Mouse (Mus musculus) kidney, embryonic 14.5 days (tissue): ENCODE measurements at regions not wholly inside any gene's neighbourhood (a gene's known extent, or its start where the extent isn't known, plus 50 kb on each side); places are given as distances from the start of the nearest gene placed in this dataset.
"Not testable (repeated sequence)": the region's sequence is repeated elsewhere in the genome, so short reads cannot be mapped to it uniquely, and the experiment has no call there.

Experiments used
- ATAC-seq: fragments of 200-750 bp; cut with Nextera tagmentation; 2 replicates; pipeline ENCODE4 v1.8.0; 2017; ENCODE audit warnings: moderate number of reproducible peaks, mild to moderate bottlenecking, moderate TSS enrichment, moderate library complexity; ENCODE audit not compliant: low FRiP score, low TSS enrichment
- H3K27ac ChIP-seq: fragments of 300-500 bp; sonication (generic); 2 replicates; pipeline ENCODE4 v1.5.1; 2014; ENCODE audit warnings: low read depth, mild to moderate bottlenecking, low read length, moderate library complexity, mixed read lengths
- H3K27me3 ChIP-seq: fragments of 300-500 bp; sonication (generic); 2 replicates; pipeline ENCODE4 v1.6.1; 2014; ENCODE audit warnings: mild to moderate bottlenecking, low read length; ENCODE audit not compliant: control insufficient read depth, insufficient read depth
- H3K36me3 ChIP-seq: fragments of 300-500 bp; sonication (generic); 2 replicates; pipeline ENCODE4 v1.6.1; 2014; ENCODE audit warnings: low read length, mixed read lengths; ENCODE audit not compliant: control insufficient read depth, insufficient read depth
- H3K4me1 ChIP-seq: fragments of 300-500 bp; sonication (generic); 2 replicates; pipeline ENCODE4 v1.6.1; 2014; ENCODE audit warnings: low read length, mixed read lengths; ENCODE audit not compliant: control insufficient read depth, insufficient read depth
- H3K4me2 ChIP-seq: fragments of 300-500 bp; sonication (generic); replicated peaks from 2 replicates; pipeline ENCODE4 v1.6.1; 2014; ENCODE audit warnings: low read depth, mild to moderate bottlenecking, low read length
- H3K4me3 ChIP-seq: fragments of 300-500 bp; sonication (generic); 2 replicates; pipeline ENCODE4 v1.5.1; 2014; ENCODE audit warnings: mild to moderate bottlenecking, low read length
- H3K9ac ChIP-seq: fragments of 300-500 bp; sonication (generic); 2 replicates; pipeline ENCODE4 v1.6.1; 2014; ENCODE audit warnings: low read depth, mild to moderate bottlenecking, low read length, moderate library complexity
- H3K9me3 ChIP-seq: fragments of 300-500 bp; sonication (generic); 2 replicates; pipeline ENCODE4 v1.6.1; 2016; ENCODE audit warnings: low read length; ENCODE audit not compliant: control insufficient read depth
- WGBS: fragments of 180-500 bp; shearing (Covaris S2); extraction: QIAGEN DNeasy Blood & Tissue Kit; methylation state at CpG from one replicate; pipeline ENCODE4 v1.1.7; 2014; 5-methylcytosine and 5-hydroxymethylcytosine counted together

GRCm38 (mm10) chr3:21585767-21586166 is 490.7 kb upstream of the Tbl1xr1 start:
- Histone ChIP-seq H3K4me2 (no peak overlapping the region), H3K9me3 (no peaks in the 10 kb centered on the region), H3K4me3 (no peak overlapping the region), H3K27ac (no peak overlapping the region), H3K36me3 (no peaks in the 10 kb centered on the region), H3K9ac (no peak overlapping the region), H3K4me1 (no peaks in the 10 kb centered on the region), H3K27me3 (no peaks in the 10 kb centered on the region)
- ATAC-seq: no peak
- WGBS: 81% methylated on average over 3 of the region's 3 CpGs

GRCm38 (mm10) chr3:21606846-21607245 is 469.6 kb upstream of the Tbl1xr1 start:
- WGBS: 96% methylated on average over 2 of the region's 2 CpGs
- H3K4me1 ChIP-seq: no peaks in the 10 kb centered on the region
- no peak for ATAC-seq
- H3K4me2 ChIP-seq: no peak overlapping the region
- no peak overlapping the region for H3K4me3 ChIP-seq
- no peaks in the 10 kb centered on the region for H3K36me3 ChIP-seq
- H3K9ac ChIP-seq: no peak overlapping the region
- no peak overlapping the region for H3K27ac ChIP-seq
- no peaks in the 10 kb centered on the region for H3K27me3 ChIP-seq
- H3K9me3 ChIP-seq: no peaks in the 10 kb centered on the region

DNA sequence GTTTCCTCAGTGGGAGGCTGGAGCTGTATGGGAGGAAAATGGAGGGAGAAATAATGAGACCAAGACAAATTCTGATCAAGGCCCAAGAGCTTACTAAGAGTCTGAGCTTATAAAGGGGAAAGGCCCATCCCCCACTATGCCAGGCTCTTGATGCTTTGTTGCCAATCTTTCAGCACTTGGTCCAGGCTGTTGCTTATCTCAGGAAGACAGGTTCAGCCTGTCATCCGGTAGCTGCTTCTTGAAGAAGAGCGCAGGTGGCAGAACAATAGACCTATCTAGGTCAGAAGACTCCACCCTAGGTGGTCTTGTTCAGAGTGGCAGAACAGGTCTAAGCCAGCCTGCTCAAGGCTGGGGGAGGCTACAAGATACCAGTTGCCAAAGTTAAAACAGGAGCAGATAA is 466.2 kb upstream of the Tbl1xr1 start:
- WGBS: 89% methylated on average over 2 of the region's 2 CpGs
- H3K4me2 ChIP-seq: no peak overlapping the region
- no peak for ATAC-seq

GRCm38 (mm10) chr3:21621745-21622144 is 454.7 kb upstream of the Tbl1xr1 start:
- H3K4me3 ChIP-seq: no peak overlapping the region
- 93% methylated on average over 2 of the region's 2 CpGs for WGBS
- H3K4me1 ChIP-seq: no peaks in the 10 kb centered on the region
- H3K27ac ChIP-seq: no peak overlapping the region
- no peak overlapping the region for H3K9ac ChIP-seq
- no peaks in the 10 kb centered on the region for H3K9me3 ChIP-seq
- no peak overlapping the region for H3K4me2 ChIP-seq
- H3K27me3 ChIP-seq: no peaks in the 10 kb centered on the region
- H3K36me3 ChIP-seq: no peaks in the 10 kb centered on the region
- no peak for ATAC-seq

More for the DNA sequence above, 466.2 kb upstream of the Tbl1xr1 start:
- Histone ChIP-seq H3K27me3 (no peaks in the 10 kb centered on the region), H3K9ac (no peak overlapping the region), H3K9me3 (no peaks in the 10 kb centered on the region), H3K4me3 (no peak overlapping the region), H3K4me1 (no peaks in the 10 kb centered on the region), H3K27ac (no peak overlapping the region), H3K36me3 (no peaks in the 10 kb centered on the region)

DNA sequence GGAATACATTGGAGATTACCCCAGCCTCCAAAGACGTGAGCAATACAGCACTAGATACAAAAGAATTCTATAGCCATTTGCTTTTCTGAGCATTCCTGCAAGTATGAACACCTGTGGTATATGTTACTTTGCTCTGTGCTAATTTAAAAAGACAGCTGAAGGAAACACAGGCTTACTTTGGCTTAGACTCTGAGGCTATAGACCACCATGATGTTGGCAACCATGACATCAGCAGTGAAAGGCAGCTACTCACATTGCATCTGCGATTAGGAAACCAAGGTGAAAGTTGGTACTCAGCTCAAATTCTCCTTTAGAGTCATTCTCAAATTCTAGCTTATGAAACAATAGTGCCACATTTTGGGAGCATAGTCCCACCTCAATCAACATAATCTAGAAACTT is 451.4 kb upstream of the Tbl1xr1 start:
- ATAC-seq: no peak
- H3K27me3 ChIP-seq: no peaks in the 10 kb centered on the region
- H3K4me2 ChIP-seq: no peak overlapping the region
- WGBS: 91% methylated on average over 2 of the region's 2 CpGs
- no peak overlapping the region for H3K27ac ChIP-seq
- H3K9ac ChIP-seq: no peak overlapping the region
- no peaks in the 10 kb centered on the region for H3K36me3 ChIP-seq
- no peaks in the 10 kb centered on the region for H3K4me1 ChIP-seq
- no peaks in the 10 kb centered on the region for H3K9me3 ChIP-seq
- H3K4me3 ChIP-seq: no peak overlapping the region

- Histone ChIP-seq H3K36me3 (no peaks in the 10 kb centered on the region), H3K4me2 (no peak overlapping the region), H3K9me3 (no peaks in the 10 kb centered on the region), H3K27me3 (no peaks in the 10 kb centered on the region), H3K9ac (no peak overlapping the region), H3K4me3 (no peak overlapping the region), H3K4me1 (no peaks in the 10 kb centered on the region), H3K27ac (no peak overlapping the region)
- no peak for ATAC-seq
- WGBS: 18% methylated on average over 3 of the region's 3 CpGs
Observed at GRCm38 (mm10) chr3:21626029-21626428, 450.4 kb upstream of the Tbl1xr1 start.

GRCm38 (mm10) chr3:21627048-21627447 is 449.4 kb upstream of the Tbl1xr1 start:
- H3K4me1 ChIP-seq, ATAC-seq, H3K4me2 ChIP-seq, H3K36me3 ChIP-seq, H3K9ac ChIP-seq, H3K4me3 ChIP-seq, H3K27ac ChIP-seq, H3K27me3 ChIP-seq, H3K9me3 ChIP-seq: not testable (repeated sequence)
- WGBS: 95% methylated on average over 2 of the region's 2 CpGs

DNA sequence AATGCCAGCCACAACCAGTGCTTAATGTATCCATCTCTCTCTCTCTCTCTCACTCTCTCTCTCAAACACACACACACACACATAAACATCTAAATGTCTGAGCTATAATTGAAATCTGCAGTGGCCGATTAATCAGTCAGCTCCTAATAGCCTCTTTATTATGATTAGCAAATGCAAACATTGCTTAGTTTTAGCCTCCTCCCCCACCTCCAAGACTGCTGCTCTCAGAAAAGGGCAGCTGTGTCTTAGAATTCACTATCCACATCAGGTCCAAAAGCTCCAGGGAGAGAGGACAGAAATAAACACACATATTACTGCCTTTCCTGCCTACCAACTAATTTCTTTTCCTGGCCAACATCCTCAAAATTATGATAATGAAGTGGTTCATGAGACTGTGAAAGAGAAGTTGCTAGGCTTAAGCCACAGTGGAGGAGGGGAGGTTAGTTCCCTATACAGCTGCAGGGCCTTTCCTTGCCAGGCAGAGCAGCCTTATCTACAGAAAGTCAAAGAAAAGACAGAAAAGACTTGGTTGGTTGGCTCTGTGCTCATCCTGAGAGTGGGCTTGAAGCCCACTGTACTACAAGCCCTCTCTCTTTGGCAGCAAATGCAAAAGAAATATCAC is 442.7 kb upstream of the Tbl1xr1 start:
- WGBS: 37% methylated on average over 1 of the region's 1 CpGs
- Histone ChIP-seq H3K9me3 (no peaks in the 10 kb centered on the region), H3K4me3 (no peak overlapping the region), H3K4me2 (no peak overlapping the region), H3K4me1 (no peaks in the 10 kb centered on the region), H3K27me3 (no peaks in the 10 kb centered on the region), H3K9ac (no peak overlapping the region), H3K36me3 (no peaks in the 10 kb centered on the region), H3K27ac (no peak overlapping the region)
- ATAC-seq: no peak

- no peak overlapping the region for H3K4me3 ChIP-seq
- no peaks in the 10 kb centered on the region for H3K4me1 ChIP-seq
- no peaks in the 10 kb centered on the region for H3K36me3 ChIP-seq
- no peaks in the 10 kb centered on the region for H3K9me3 ChIP-seq
- H3K27me3 ChIP-seq: no peaks in the 10 kb centered on the region
- H3K9ac ChIP-seq: no peak overlapping the region
- H3K27ac ChIP-seq: no peak overlapping the region
- ATAC-seq: no peak
- WGBS: 86% methylated on average over 4 of the region's 4 CpGs
- no peak overlapping the region for H3K4me2 ChIP-seq
Observed at GRCm38 (mm10) chr3:21634675-21635204, 441.7 kb upstream of the Tbl1xr1 start.
